Mouse (Mus musculus) kidney, postnatal 14 days (tissue): ENCODE measurements at regions not wholly inside any gene's neighbourhood (a gene's known extent, or its start where the extent isn't known, plus 50 kb on each side); places are given as distances from the start of the nearest gene placed in this dataset.

ENCODE experiments used
- DNase-seq: peaks from one replicate; pipeline ENCODE4 v3.0.0; 2022; ENCODE audit warnings: mixed read lengths

DNA sequence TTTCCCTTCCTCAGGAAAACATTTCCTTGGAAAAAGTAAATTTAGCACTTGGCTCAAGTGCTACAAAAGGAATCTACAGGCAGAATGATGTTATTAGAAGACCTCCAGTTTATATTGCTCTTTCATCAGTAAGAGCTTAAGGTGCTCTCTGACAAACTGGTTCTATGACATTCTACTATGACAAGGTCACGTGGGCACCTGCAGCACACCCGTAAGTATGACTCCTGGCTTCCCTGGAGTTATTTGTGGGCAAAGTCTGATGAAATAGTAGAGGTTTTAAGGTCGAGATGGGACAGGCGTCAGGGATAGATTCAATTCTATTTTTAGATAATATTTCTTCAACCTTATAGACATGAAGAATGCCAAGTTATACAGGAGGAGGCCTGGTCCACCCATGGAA is 84.9 kb upstream of the Ccn6 start:
- DNase-seq, result no peak

DNA sequence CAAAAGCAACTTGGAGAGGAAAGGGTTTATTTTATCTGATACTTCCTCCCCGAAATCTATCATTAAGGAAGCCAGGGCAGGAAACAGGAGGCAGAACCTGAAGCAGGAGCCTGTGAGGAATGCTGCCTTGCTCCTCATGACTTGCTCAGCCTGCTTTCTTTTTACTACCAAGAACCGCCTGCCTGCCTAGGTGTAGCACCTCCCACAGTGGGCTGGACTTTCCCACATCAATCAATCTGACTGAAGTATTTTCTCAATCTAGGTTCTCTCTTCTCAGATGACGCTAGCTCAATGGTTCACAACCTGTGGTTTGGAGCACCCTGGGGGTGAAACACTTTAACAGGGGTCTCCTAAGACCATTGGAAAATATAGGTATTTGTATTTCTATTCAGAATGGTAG is 83.4 kb upstream of the Ccn6 start:
- no peak for DNase-seq

DNA sequence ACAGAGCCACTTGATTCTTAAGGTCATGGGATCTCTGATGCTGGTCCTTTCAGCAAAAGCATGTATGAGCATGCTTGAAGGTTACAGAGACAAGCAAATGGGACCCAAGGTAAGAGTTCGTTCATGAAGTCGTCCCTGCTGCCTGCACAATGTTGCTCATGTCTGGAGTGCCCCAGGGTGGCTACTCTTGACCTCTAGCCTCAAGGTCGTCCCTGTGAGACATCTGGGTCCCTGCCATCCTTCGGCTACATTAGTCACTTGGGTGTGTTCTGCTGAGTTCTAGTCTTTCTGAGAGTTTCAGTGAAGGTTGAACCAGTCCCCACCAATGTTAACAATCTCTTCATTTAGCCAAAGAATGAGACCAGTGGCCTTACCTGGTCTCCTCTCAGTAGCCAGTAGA is 81.5 kb upstream of the Ccn6 start:
- DNase-seq, result no peak

DNA sequence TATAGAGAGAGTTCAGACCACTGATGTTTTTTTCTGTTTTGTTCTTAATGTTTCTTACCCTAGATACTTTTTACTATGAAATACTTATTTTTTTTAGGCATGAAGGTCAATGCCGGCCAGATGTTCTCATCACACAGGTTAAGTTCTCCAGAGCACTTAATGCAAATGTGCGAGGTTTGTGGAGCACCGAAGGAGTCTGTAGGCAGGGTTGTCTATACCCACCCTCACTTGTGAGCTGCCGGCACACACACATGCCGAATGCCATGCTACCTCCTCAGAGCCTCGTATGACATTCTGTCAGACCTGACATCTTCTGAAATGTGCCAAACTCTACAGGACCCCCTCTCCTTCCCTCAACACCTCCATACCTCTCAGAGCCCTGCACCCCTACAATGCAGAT is 80.5 kb upstream of the Ccn6 start:
- no peak for DNase-seq

DNA sequence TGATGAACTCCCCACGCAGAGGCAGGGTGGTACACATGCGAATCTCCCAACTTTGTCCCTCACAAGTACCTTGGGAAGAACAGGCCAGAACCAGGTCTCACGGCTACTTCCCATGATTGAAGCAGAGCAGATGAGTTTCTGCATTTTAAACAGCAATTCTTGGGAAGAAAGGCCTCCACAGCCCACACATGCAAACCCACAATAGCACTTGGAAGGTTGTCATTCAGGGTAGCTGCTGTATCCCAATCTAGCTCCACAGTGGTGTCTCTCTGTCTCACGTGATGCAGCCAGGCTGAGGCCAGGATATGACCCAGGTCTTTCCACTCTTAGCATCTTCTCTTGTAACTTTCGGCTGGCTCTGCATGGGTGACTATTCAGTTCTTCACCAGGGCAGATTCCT is 78.8 kb upstream of the Ccn6 start:
- no peak for DNase-seq

DNA sequence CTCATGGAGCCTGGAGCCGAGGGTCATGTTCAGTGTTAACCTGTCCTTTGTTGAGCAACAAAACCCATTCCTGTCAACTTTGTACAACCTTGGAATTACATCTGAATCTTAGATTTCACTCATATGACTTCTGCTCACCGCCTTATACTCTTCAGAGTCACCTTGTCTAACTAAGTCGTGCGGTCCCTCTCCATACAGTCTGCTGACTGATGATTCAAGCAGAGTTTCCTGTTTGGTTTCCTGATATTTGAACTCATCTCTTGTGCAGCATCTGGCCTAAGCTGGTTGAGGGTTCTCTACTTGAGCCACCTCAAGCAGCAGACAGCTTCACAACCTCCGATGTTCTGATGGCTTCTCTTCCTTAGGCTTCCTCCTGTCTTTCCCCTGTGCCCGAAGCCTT is 78.3 kb upstream of the Ccn6 start:
- no peak for DNase-seq

DNA sequence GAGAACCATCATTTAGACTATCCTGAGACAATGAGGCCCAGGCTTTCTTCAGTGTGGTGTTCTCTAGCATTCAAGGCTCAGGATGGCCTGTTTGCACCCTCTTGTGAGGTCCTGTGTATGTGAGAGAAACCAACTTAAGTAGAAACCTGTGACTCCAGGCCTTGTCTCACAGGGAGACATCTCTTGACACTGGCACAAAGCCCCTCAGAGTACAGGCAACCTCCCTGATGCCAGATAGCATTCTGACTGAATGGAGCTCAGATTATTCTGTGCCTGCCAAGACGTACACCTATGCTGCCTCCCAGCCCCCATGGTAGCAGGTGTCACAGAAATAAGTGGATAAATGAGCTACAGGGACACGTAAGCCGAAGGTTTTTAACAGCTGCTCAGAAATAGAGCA is 77.9 kb upstream of the Ccn6 start:
- no peak for DNase-seq

DNA sequence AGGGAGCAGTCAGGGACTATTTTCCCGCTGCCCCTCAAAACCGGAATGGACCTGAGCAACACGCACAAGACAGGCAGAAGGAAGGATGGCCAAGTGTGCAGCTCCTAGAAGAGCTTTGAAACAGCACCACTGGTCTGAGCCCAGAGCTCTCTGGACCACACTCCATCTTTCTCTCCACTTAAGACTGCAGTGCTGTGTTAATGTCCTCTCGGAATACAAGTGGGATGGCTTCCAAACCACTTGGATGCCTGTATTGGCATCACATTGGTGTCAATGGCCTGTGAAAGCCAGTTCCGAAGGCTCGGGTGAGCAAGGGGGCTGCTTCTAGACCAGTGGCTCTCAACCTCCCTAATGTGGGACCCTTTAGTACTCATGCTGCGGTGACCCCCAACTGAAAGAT is 77.4 kb upstream of the Ccn6 start:
- no peak for DNase-seq

DNA sequence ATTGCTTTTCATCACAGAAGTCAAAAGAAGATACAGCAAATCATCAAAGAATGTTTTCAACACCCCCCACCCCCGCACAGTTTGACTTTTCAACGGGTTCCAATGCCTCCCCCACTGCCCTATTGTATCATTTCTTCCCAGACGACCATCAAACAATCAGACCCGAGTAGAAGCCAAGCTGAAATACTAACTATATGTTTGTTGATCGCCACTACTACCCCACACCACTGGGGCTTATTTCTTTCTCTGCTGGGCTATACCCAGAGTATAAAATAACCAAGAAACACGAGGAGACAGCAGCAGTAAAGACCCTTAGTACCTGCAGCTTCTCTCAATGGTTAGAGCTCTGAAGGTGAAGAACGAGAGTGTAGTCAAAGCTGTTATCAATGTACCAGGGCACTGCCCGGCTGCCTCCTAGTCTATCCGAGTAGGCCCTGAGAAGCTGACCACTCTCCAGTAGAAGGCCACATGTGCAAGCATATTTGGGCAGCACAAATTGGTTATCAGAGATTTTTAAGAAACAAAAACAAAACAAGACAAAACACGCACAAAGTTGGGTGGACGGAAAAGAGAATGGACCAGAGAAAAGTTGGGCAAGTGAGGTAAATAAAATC is 76.7 kb upstream of the Ccn6 start:
- DNase-seq, result no peak

DNA sequence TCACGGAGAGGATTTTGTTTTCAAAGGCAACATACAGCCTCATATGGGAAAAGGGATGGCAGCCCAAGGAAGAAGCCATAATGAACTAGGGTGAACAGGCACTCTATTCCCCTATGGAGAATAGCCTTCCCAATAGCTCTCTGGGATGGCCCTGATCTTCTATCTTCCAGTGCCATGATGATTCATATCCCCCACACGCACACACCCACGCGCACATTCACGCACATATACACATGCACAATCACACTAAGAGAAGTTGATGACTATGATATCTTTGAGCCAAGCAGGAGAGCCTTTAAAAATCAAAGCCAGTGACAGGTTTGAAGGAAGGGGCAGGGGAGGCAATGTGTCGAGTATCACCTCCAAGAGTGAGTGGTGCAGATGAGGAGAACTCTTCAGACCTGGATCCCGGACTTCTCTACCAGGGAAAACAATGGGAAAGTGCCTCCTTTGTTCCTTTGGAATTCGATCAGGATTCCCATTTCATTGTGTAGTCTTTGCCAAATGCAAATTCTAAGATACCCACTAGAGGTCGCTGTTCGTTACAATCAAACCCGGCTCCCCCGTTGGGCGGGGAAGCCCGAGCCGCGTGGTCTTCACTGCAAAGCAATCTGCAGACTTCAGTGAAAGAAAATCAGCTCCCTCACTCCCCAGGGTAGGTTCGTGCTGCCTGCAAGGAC is 76.0 kb upstream of the Ccn6 start:
- DNase-seq, result peak; percentile 83

DNA sequence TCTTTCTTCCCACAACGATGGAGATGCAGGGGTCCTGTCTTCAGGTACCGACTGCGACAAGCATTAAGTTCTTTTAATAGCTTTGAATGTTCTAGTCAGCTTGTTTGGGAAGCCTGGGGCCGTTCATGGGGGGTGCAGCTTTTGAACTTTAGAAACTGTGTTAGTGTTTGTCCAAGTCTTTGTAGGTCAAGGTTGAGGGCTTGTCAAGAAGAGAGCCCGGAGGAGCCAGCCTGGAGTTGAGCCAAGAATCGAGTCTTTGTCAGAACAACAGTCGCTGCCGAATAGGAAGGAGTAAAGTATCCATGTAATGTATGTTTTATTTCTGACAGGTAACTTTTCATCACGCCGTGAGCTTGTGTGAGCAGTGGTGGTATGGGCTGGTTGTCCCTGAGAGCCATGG is 75.0 kb upstream of the Ccn6 start:
- DNase-seq, result peak; percentile 27

DNA sequence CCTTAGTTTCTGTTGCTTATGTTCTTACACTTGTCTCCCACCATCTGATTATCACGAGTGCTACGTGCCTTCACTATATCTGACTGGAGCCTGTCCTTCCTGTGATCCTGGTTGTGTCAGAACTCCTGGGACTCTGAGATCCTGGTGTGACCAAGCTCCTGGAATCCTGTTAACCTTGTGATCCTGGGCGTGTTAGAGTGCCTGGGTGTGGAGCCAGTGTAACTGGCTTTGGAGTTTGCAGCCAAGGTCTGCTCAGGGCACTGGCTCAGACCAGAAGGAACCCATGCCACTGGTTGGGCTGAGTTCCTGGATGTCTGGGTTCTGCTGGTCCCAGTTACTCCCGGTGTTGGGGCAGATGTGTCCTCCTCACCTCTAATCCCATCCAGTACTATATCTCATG is 74.0 kb upstream of the Ccn6 start:
- no peak for DNase-seq

DNA sequence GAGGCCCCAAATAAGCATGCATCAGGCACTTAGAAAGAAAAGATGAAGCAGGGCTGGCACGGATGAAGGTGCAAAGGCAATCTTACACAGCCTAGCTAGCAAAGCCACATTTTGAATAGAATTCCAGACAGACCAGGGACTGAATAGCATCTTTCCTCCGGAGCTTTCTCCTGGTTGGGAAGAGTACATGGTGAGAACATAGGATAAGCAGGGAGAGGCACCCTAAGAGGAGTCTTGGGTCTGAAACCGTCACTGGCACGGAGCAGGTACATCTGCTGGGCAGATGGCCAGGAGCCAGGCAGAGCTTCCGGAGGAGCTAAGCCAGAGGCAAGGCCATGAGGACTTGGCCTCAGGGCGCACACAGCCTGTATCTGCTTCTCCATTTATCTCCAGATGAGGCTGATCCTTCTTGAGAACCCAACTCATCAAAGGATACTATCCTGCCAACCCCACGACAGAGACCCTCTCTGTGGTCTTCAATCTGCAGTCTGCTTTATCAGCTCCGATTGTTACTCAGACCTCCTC is 70.4 kb upstream of the Ccn6 start:
- no peak for DNase-seq

DNA sequence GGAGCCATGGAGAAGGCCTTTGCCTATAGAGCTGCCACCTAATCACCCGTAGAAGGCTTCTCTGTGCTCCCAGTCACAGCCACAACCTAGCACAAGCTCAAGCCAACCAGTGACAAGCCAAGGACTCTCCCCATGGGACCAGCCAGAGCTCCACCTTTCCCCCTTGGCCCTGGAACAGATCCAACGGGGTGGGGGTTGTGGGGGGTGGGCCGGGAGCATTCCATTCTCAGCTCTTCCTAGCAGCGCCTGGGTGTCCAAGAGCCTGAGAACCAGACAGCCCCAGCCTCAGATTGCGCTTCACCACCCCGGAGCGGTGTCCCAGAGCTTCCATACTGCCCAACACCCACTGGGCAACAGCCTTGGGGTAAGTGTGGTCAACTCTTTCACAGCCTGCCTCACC is 69.6 kb upstream of the Ccn6 start:
- no peak for DNase-seq

DNA sequence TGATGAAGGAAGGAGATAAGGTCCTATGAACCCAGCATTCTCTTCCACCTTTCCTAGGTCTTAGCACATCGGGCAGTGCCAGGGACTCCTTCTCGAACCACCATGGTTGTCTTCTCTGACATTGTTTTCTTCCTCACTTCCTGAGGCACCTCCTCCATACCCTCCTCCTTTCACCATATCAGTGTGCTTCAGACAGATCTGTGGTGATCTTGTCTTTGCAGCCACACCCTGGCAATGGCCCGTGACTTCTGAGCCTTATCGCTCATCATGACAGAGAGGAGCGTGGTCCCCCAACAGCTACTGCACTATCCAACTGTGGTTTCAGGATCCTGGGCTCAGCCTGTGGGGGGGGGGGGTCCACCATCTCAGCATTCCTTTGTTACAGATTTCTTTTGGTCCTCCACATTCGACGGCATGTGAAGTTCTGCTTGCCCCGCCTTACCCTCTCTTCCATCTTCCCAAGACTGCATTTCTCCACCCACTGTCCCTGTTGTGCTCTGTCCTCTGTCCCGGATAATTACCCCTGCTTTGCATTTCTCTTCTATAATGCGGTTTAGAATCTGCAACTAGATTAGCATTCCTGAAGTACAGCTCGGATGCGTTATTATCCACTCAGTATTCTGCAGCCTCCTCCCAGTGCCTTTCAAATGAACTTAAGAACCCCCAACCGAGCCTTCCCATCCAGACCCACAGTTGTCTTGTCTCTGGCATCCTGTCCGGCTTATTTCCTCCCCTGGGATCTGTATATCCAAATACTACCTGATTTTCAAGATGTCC is 67.2 kb upstream of the Ccn6 start:
- no peak for DNase-seq

DNA sequence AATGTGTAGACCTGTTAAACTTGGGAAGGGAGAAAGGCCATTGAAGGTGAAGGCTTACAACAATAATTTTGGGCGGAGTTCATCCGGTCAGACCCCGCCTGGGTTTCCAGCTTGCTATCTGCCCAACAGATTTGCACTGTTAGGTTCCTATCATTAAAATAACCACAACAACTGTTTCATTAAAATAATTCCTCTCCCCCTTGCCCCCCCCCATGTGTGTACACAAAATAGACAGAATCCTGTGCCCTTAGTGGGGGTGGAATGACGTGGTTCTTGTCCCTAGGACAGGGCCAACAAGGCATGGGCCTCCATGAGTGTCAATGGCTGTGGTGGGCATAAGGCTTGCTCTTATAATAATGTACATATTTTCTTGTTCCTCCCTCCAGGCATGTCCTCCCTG is 65.6 kb upstream of the Ccn6 start:
- DNase-seq, result no peak

DNA sequence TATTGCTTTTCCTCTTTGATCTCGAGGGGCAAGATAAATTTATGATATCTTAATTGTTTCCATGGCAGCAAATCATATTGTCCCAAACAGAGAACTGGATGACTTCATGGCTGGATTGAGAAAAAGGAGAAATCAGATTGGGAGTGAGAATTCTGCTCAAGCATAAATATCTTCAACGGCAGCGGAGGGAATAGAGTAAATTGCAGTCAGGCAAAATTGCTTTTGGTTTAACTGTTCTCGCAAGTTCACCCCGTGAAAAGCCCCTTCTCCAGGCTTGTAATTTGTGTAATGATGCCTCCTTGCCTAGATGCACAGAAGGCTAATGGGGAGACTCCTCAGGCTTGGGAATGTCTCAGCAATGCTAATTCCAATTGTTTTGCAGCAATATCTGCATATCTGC is 64.4 kb upstream of the Ccn6 start:
- DNase-seq, result no peak

DNA sequence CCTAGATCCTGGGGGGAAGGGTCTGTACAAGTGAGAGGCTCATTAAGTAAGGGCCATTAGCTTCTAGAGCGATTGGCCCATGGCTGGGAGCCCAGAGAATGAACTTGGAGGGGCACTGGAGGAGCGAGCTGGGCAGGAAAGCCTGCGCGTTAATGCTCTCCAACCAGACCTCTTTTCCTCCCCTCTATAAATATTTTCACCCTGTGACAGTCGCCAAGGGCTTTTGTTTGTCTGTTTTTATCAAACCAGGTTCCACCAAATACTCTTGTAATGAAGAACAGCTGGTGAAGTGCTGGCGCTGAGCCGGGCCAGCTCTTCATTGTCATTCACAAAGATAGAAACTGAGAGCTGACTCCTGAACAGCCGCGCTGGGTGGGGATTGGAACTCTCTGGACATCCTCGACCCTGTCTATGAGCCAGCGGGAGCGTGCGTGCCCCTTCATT is 63.9 kb upstream of the Ccn6 start:
- peak; percentile 39 for DNase-seq

DNA sequence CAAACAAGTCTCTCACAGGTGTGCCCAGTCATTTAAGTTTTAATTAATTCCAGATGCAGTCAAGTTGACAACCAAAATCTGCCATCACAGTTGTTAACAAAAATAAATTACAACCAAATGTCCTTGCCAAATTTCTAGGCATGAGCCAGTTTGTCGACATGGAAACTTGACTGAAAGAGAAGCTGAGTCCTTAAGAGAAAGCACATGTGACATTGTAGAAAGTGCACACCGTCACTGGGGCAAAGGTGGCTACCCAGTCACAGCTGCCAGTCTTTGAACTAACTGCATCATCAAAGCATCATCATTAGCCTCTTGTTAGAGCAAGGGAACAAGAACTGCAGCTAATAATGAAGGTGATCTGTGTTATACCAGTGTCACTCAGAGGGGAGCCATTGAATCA is 62.9 kb upstream of the Ccn6 start:
- no peak for DNase-seq

DNA sequence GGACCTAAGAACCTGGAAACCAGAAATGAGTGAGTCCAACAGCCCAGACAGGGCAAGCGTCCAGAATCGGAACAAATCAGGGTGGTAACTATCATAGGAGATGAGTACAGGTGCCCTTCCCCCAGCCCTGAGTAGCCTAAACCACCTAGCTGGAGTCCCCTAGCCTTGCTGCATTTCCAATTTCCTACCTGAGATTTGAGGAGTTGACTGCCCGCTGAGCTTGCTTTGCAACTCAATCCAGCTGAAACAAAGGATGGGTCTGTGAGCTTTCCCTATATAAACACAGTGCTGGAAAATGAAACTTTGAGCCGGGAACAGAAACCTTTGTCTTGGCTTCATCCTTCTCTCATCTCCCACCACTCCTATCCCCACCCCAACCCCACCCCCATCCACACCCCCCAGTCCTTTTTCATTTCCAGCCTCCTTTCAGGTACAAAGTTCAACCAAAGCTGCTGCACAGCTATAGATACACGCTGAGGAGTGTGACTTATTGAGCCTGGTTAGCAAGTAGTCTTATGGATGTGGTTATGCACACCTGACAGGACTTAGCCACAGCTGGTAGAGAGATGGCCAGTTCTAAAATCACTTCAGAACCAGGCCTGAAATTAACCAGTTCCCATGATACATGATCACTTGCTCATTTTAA is 61.0 kb upstream of the Ccn6 start:
- DNase-seq, result no peak

DNA sequence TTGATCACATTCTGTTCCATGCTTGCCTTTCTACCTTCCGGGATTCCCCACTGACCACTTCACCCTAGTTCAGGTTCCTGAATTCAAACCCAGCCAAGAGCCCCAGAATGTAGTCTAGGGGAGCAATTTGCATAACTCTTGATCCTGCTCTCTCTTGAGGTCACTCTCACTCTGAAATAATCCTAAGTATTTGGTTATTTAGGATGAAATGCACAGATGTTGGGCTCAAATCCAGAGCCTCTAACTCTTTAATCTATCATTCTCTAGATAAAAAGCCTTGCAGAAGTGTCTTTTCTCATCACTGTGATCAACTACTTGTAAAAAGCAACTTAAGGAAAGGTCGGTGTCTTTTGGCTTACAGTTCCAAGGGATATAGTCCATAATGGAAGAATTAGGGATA is 57.4 kb upstream of the Ccn6 start:
- DNase-seq, result no peak

DNA sequence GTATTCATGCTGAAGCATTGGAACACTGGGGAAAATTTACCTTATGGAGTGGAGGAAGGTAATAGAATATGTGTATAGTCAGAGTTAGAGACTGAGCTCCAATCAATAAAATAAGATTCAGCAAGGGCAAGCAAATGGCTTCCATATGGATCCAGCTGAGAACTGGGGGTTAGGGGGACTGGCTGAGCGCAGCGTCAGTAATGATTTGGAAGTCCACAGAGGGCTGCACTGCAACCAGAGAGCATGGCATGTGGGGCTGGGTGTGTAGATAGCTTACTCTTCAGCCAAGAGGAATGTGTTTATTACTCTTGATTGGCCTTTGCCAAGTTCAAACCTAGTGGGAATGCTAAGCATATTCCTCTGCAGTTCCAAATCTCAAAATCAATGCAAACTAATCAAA is 55.8 kb upstream of the Ccn6 start:
- no peak for DNase-seq

DNA sequence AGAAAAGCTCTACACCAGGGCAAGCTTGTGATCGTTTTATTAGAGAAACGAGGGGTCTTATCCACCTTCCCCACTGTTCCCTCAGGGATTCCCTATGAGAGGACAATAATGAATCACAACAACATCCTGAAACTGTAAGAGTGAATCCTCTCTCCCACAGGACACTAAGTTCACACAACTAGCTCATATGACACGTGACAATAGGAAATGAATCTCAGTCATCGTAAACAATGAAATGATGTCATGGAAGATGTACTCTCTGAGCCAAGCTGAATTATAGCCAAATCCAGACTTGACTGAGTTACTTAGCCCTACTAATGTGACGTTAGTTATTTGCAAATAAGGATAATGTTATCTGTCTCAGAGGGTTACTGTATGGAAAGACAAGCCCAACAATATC is 54.6 kb upstream of the Ccn6 start:
- no peak for DNase-seq
